Mouse (Mus musculus) midbrain, embryonic 13.5 days (tissue): ENCODE results near the gene Mapkapk2. TPM values are rescaled to one million over a fixed set of nuclear protein-coding genes. Genes with fewer than 3 reads are reported as not detected.
A peak's percentile ranks its signal among the peaks of the same experiment; 100 is the strongest.

Experiments
- ATAC-seq: fragments of 200-750 bp; cut with Nextera tagmentation; 2 replicates; pipeline ENCODE4 v1.8.0; 2017; ENCODE audit warnings: mild to moderate bottlenecking, moderate TSS enrichment, moderate library complexity
- H3K27ac ChIP-seq: fragments of 300-500 bp; sonication (generic); 2 replicates; pipeline ENCODE4 v1.5.1; 2015; ENCODE audit warnings: inconsistent platforms, mild to moderate bottlenecking, moderate library complexity
- H3K27me3 ChIP-seq: fragments of 300-500 bp; sonication (generic); 2 replicates; pipeline ENCODE4 v1.6.1; 2015; ENCODE audit warnings: mild to moderate bottlenecking, inconsistent platforms
- H3K36me3 ChIP-seq: fragments of 300-500 bp; sonication (generic); 2 replicates; pipeline ENCODE4 v1.6.1; 2015; ENCODE audit warnings: mild to moderate bottlenecking, inconsistent platforms
- H3K4me1 ChIP-seq: fragments of 300-500 bp; sonication (generic); replicated peaks from 2 replicates; pipeline ENCODE4 v1.6.1; 2015; ENCODE audit warnings: inconsistent platforms
- H3K4me2 ChIP-seq: fragments of 300-500 bp; sonication (generic); replicated peaks from 2 replicates; pipeline ENCODE4 v1.6.1; 2015; ENCODE audit warnings: moderate library complexity, mild to moderate bottlenecking, inconsistent platforms
- H3K4me3 ChIP-seq: fragments of 300-500 bp; sonication (generic); replicated peaks from 2 replicates; pipeline ENCODE4 v1.5.1; 2015; ENCODE audit warnings: mild to moderate bottlenecking, inconsistent platforms
- H3K9ac ChIP-seq: fragments of 300-500 bp; sonication (generic); replicated peaks from 2 replicates; pipeline ENCODE4 v1.6.1; 2015; ENCODE audit warnings: mild to moderate bottlenecking, inconsistent platforms
- H3K9me3 ChIP-seq: fragments of 300-500 bp; sonication (generic); 2 replicates; pipeline ENCODE4 v1.6.1; 2016; ENCODE audit warnings: mild to moderate bottlenecking, inconsistent platforms
- WGBS: fragments of 180-500 bp; shearing (Covaris S2); methylation state at CpG from one replicate; pipeline ENCODE4 v1.1.7; 2015; 5-methylcytosine and 5-hydroxymethylcytosine counted together
- polyA plus RNA-seq: library from polyadenylated mRNA; unstranded; fragments of >200 nt; fragmentation: Nextera tagmentation; extraction: Ambion mirVana; gene quantifications from 2 replicates; pipeline ENCODE4 v1.2.1, GENCODE M21; 2015

Gene Mapkapk2
- polyA plus RNA-seq, 1 experiment from 2014 or later: 36.3 TPM

- H3K27me3 ChIP-seq: no peaks in the 10 kb centered on the region
- no peak overlapping the region for H3K4me3 ChIP-seq
- H3K9me3 ChIP-seq: no peaks in the 10 kb centered on the region
- H3K4me2 ChIP-seq: no peak overlapping the region
- no peak overlapping the region for H3K27ac ChIP-seq
- 88% methylated on average over 10 of the region's 10 CpGs for WGBS
- H3K36me3 ChIP-seq: no peaks in the 10 kb centered on the region
- no peaks in the 10 kb centered on the region for H3K4me1 ChIP-seq
- ATAC-seq: no peak
- H3K9ac ChIP-seq: no peak overlapping the region
These were observed 6.3 kb upstream of the Mapkapk2 start for GRCm38 (mm10) chr1:131103776-131104424.

GRCm38 (mm10) chr1:131100808-131101207, 3.2 kb upstream of the Mapkapk2 start:
- H3K27me3 ChIP-seq: no peaks in the 10 kb centered on the region
- H3K9me3 ChIP-seq: no peaks in the 10 kb centered on the region
- WGBS: 84% methylated on average over 1 of the region's 1 CpGs
- H3K27ac ChIP-seq: no peak overlapping the region
- H3K4me3 ChIP-seq: no peak overlapping the region
- no peak for ATAC-seq
- peaks cover 11% of the 10 kb centered on the region for H3K4me1 ChIP-seq
- H3K4me2 ChIP-seq: no peak overlapping the region
- no peaks in the 10 kb centered on the region for H3K36me3 ChIP-seq
- no peak overlapping the region for H3K9ac ChIP-seq

DNA sequence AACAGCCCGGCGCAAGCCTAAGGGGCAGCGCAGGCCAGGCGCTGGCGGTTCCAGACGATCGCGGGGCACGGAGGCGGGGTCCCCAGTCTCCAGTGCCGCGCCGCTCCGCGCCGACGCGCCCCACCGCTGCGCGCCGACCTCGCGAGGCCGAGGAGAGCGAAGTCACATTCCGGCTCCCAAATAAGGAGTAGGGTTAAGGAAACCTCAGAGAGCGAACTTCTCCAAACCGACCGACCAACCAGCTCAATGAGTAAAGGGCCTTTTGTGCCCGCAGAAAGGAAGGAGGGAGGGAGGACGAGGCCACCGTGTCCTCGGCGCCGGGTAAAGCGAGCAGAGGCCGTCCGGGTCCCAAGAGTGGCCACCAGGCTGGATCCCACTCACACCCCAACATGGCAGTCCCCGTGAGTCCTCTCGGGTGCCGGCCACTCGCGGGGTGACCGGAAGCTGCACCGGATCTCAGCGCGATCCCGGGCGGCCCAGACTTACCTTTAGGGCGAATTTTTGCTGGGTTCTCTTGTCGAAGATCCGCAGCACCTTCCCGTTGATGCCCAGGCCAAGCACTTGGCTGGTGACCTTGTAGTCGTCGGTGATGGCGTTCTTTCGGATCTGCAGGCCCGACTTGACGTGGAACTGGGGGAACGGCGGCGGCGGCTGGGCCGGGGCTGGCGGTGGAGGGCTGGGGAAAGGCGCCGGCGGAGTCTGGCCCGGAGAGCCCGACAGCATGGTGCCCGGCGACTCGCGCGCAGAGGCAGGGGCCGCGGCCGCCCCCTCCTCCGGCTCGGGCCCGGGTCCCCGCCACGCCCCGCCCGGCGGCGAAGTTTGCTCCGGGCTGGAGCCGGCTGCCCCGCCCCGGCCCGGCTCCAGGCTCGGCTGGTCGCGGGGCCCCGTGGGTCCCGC, 575 bp downstream of the Mapkapk2 start:
- Histone ChIP-seq H3K4me1 (peaks cover 48% of the 10 kb centered on the region), H3K36me3 (no peaks in the 10 kb centered on the region)
- ATAC-seq: peak; percentile 62

DNA sequence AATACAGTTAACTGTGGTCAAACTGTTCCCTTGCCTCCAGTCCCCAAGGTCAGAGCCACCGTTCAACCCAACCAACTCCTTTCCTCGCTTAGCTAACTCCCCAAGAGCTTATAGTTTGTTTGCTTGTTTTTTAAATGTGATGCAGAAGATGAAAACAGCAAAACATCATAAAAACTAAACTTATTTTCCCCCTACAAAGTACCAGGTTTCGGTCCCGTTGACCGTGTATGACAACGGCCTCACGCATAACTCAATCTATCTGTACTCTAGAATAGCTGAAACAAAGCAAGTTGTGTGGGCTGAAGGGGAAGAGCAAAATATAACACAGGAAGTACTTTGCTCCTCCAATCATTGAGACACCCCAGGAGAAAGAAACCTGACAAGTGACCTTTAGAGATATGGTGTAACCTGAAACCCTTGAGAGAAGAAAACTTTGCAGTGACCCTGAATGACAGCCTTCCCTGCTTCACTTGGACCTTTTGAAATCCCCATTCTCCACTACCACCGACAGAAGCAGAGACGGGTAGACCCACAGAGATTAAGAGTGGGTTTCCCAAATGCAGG, 1.4 kb downstream of the Mapkapk2 start:
- H3K27ac ChIP-seq: peak overlapping the region; percentile 85
- H3K36me3 ChIP-seq: no peaks in the 10 kb centered on the region
- peak overlapping the region; percentile 93 for H3K4me3 ChIP-seq
- H3K4me1 ChIP-seq: peaks cover 55% of the 10 kb centered on the region
- peak overlapping the region; percentile 74 for H3K4me2 ChIP-seq
- H3K9ac ChIP-seq: peak overlapping the region; percentile 95
- no peak for ATAC-seq
- H3K9me3 ChIP-seq: no peaks in the 10 kb centered on the region
- WGBS: 19% methylated on average over 9 of the region's 9 CpGs
- no peaks in the 10 kb centered on the region for H3K27me3 ChIP-seq

More for the DNA sequence above, 575 bp downstream of the Mapkapk2 start:
- Histone ChIP-seq H3K9me3 (no peaks in the 10 kb centered on the region), H3K27me3 (no peaks in the 10 kb centered on the region), H3K4me2 (peak overlapping the region; percentile 74), H3K4me3 (peak overlapping the region; percentile 93), H3K9ac (peak overlapping the region; percentile 95), H3K27ac (peak overlapping the region; percentile 85)
- WGBS: under 1% methylated on average over 68 of the region's 98 CpGs

GRCm38 (mm10) chr1:131095574-131095973, 2.1 kb downstream of the Mapkapk2 start:
- peak; percentile 2; the same call in 1 of the 2 replicates for ATAC-seq
- peak overlapping the region; percentile 95; the same call in 1 of the 2 replicates for H3K9ac ChIP-seq
- H3K4me2 ChIP-seq: peak overlapping the region; percentile 74
- H3K9me3 ChIP-seq: no peaks in the 10 kb centered on the region
- H3K36me3 ChIP-seq: no peaks in the 10 kb centered on the region
- H3K4me1 ChIP-seq: peaks cover 61% of the 10 kb centered on the region
- peak overlapping the region; percentile 51; the same call in 1 of the 2 replicates for H3K27ac ChIP-seq
- 10% methylated on average over 8 of the region's 8 CpGs for WGBS
- H3K27me3 ChIP-seq: no peaks in the 10 kb centered on the region
- H3K4me3 ChIP-seq: peak overlapping the region; percentile 93

- H3K27ac ChIP-seq: no peak overlapping the region
- no peak for ATAC-seq
- H3K4me1 ChIP-seq: peaks cover 78% of the 10 kb centered on the region
- H3K27me3 ChIP-seq: no peaks in the 10 kb centered on the region
- no peak overlapping the region for H3K4me3 ChIP-seq
- no peak overlapping the region for H3K9ac ChIP-seq
- no peaks in the 10 kb centered on the region for H3K36me3 ChIP-seq
- H3K4me2 ChIP-seq: peak overlapping the region; percentile 74; the same call in 1 of the 2 replicates
- H3K9me3 ChIP-seq: no peaks in the 10 kb centered on the region
- 82% methylated on average over 8 of the region's 8 CpGs for WGBS
These were observed 3.7 kb downstream of the Mapkapk2 start for GRCm38 (mm10) chr1:131093889-131094288.

DNA sequence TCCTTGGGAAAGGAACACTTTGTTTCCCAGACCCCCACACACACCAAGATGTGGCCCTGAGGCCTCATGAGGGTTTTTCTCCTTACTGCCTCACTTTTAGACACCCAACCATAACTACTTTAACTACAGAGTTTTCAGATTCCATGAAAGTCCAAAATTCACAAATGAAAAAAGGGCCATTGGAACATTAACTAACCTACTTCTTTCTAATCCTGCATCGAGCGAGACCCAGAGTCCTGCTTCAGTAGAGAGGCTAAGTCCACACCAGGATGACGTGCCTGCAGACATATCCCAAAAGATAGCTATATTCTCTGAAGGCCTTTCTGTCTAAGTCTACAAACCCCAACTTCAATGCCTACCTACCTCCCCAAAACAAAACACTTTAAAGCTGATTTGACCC, 4.8 kb downstream of the Mapkapk2 start:
- H3K4me2 ChIP-seq: no peak overlapping the region
- WGBS: 94% methylated on average over 3 of the region's 3 CpGs
- no peak overlapping the region for H3K27ac ChIP-seq
- no peak for ATAC-seq
- H3K36me3 ChIP-seq: no peaks in the 10 kb centered on the region
- no peak overlapping the region for H3K9ac ChIP-seq
- no peaks in the 10 kb centered on the region for H3K27me3 ChIP-seq
- no peak overlapping the region for H3K4me3 ChIP-seq
- H3K9me3 ChIP-seq: no peaks in the 10 kb centered on the region
- H3K4me1 ChIP-seq: peaks cover 84% of the 10 kb centered on the region

DNA sequence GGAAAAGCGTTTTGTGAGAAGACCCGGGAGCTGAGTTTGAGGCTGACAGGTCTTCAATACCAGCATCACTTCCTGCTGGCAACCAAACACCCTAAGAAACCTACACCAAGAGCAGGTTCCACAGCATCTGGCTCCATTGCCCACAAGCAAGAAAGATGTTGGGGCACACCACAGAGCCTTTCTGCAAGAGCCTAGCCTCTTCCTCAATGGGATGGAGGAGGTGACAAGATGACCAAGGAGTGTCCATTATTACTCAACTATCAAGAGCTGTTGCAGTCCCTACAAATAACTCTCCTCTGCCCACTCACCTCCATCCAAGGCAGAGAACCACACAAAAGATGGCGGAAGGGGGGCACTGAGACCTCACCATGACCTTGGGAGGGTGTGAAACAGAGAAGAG, 5.5 kb downstream of the Mapkapk2 start:
- no peak overlapping the region for H3K4me2 ChIP-seq
- H3K27ac ChIP-seq: no peak overlapping the region
- H3K36me3 ChIP-seq: no peaks in the 10 kb centered on the region
- no peak for ATAC-seq
- H3K9me3 ChIP-seq: no peaks in the 10 kb centered on the region
- no peak overlapping the region for H3K4me3 ChIP-seq
- WGBS: 85% methylated on average over 3 of the region's 3 CpGs
- H3K4me1 ChIP-seq: peaks cover 91% of the 10 kb centered on the region
- H3K9ac ChIP-seq: no peak overlapping the region
- no peaks in the 10 kb centered on the region for H3K27me3 ChIP-seq

DNA sequence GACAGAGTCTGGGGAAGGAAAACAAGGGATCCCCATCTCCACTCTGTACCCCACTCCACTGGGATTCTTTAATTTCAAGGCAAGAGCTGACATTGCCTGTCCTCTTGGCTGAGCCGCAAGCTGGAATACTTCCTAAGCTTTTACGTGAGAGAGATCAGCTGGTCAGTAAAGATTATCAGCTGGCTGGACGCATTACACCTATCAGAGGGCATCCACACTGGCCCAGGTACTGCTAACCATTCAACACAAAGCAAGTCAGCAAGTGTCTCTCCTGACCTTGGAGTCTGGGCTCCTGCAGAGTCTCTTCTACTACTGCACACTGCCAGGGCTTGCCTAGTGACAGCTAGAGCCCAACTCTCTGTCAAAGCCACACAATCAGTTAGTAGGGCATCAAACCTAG, 6.1 kb downstream of the Mapkapk2 start:
- Histone ChIP-seq H3K27ac (no peak overlapping the region), H3K27me3 (no peaks in the 10 kb centered on the region), H3K36me3 (no peaks in the 10 kb centered on the region), H3K4me1 (peaks cover 98% of the 10 kb centered on the region), H3K9me3 (no peaks in the 10 kb centered on the region), H3K9ac (no peak overlapping the region), H3K4me2 (no peak overlapping the region), H3K4me3 (no peak overlapping the region)
- 90% methylated on average over 3 of the region's 3 CpGs for WGBS
- no peak for ATAC-seq

- H3K27me3 ChIP-seq: no peaks in the 10 kb centered on the region
- H3K4me3 ChIP-seq: no peak overlapping the region
These were observed 6.7 kb downstream of the Mapkapk2 start for GRCm38 (mm10) chr1:131090877-131091276.

GRCm38 (mm10) chr1:131090261-131090660, 7.4 kb downstream of the Mapkapk2 start:
- WGBS: 92% methylated on average over 5 of the region's 5 CpGs
- no peak for ATAC-seq

More at GRCm38 (mm10) chr1:131090877-131091276, 6.7 kb downstream of the Mapkapk2 start:
- no peak for ATAC-seq
- Histone ChIP-seq H3K4me1 (peaks cover 98% of the 10 kb centered on the region), H3K27ac (no peak overlapping the region), H3K36me3 (no peaks in the 10 kb centered on the region), H3K9ac (no peak overlapping the region), H3K9me3 (no peaks in the 10 kb centered on the region), H3K4me2 (no peak overlapping the region)
- 77% methylated on average over 4 of the region's 4 CpGs for WGBS

More at GRCm38 (mm10) chr1:131090261-131090660, 7.4 kb downstream of the Mapkapk2 start:
- Histone ChIP-seq H3K27me3 (no peaks in the 10 kb centered on the region), H3K27ac (no peak overlapping the region), H3K9me3 (no peaks in the 10 kb centered on the region), H3K9ac (no peak overlapping the region), H3K36me3 (no peaks in the 10 kb centered on the region), H3K4me3 (no peak overlapping the region), H3K4me1 (peaks cover 98% of the 10 kb centered on the region), H3K4me2 (no peak overlapping the region)
